Mouse (Mus musculus): ENCODE measurements around the gene Zyg11b. TPM values are rescaled to one million over a fixed set of nuclear protein-coding genes. Genes with fewer than 3 reads are reported as not detected.

The Zyg11b gene
- total RNA-seq, 1 experiment from 2014 or later, result 23.0 TPM

GRCm38 (mm10) chr4:108217332-108218179 lies 83.3 kb downstream of the Zyg11b start, which contains the start of gene Zyg11a:
TSS of gene Zyg11a (minus strand) at chr4:108218048.
- ATAC-seq (replicated peaks; ENCODE audit: insufficient number of reproducible peaks, low FRiP score, low TSS enrichment, poor library complexity, severe bottlenecking), result no peak

- no peak for ATAC-seq (replicated peaks; ENCODE audit: insufficient number of reproducible peaks, low FRiP score, low TSS enrichment, poor library complexity, severe bottlenecking)
Measured at GRCm38 (mm10) chr4:108213023-108213422, 87.9 kb downstream of the Zyg11b start.

GRCm38 (mm10) chr4:108204629-108205028 lies 96.3 kb downstream of the Zyg11b start:
- no peak for ATAC-seq (replicated peaks; ENCODE audit: insufficient number of reproducible peaks, low FRiP score, low TSS enrichment, poor library complexity, severe bottlenecking)

- no peak for ATAC-seq (replicated peaks; ENCODE audit: insufficient number of reproducible peaks, low FRiP score, low TSS enrichment, poor library complexity, severe bottlenecking)
Measured at GRCm38 (mm10) chr4:108199236-108199635, 101.7 kb downstream of the Zyg11b start.

GRCm38 (mm10) chr4:108196277-108196855 lies 104.5 kb downstream of the Zyg11b start:
- ATAC-seq (replicated peaks; ENCODE audit: insufficient number of reproducible peaks, low FRiP score, low TSS enrichment, poor library complexity, severe bottlenecking), result no peak

GRCm38 (mm10) chr4:108192821-108193323 lies 108.0 kb downstream of the Zyg11b start:
- no peak for ATAC-seq (replicated peaks; ENCODE audit: insufficient number of reproducible peaks, low FRiP score, low TSS enrichment, poor library complexity, severe bottlenecking)

GRCm38 (mm10) chr4:108182278-108182677 lies 118.6 kb downstream of the Zyg11b start:
- no peak for ATAC-seq (replicated peaks; ENCODE audit: insufficient number of reproducible peaks, low FRiP score, low TSS enrichment, poor library complexity, severe bottlenecking)

Other genes with a start within 250 kb of the Zyg11b start
- gene Podn, start 204.7 kb downstream of the Zyg11b start, total RNA-seq (2017), result 1.8 TPM in 1 of 3 replicates, not detected in the others
- gene Scp2, start 156.1 kb downstream of the Zyg11b start, total RNA-seq (2017), result 304 to 385 TPM (median 344 TPM) in 3 replicates
- 0.49 TPM in 1 of 3 replicates, not detected in the others for gene Echdc2, start 135.7 kb downstream of the Zyg11b start, total RNA-seq (2017)
- gene Zyg11a, start 83.0 kb downstream of the Zyg11b start, total RNA-seq (2017), result not detected in 3 replicates
- gene Coa7, start 27.0 kb upstream of the Zyg11b start, total RNA-seq (2017), result 5.1 to 9.4 TPM (median 8.6 TPM) in 3 replicates
- not detected in 3 replicates for gene Shisal2a, start 82.3 kb upstream of the Zyg11b start, total RNA-seq (2017)
- gene Gpx7, start 105.9 kb upstream of the Zyg11b start, total RNA-seq (2017), result 0.78 TPM in 1 of 3 replicates, not detected in the others
- 80.5 to 202 TPM (median 98.0 TPM) in 3 replicates for gene Tut4, start 158.3 kb upstream of the Zyg11b start, total RNA-seq (2017)